Mouse (Mus musculus) ES-Bruce4 (cell line): ENCODE measurements around the gene Ndufaf2.
A peak's percentile ranks its signal among the peaks of the same experiment; 100 is the strongest.

ENCODE experiments used
- EP300 ChIP-seq: IDR thresholded peaks from 2 replicates; pipeline ENCODE4 v1.6.1; 2011; ENCODE audit warnings: low read depth, low read length; ENCODE audit not compliant: insufficient read depth
- POLR2A ChIP-seq: IDR thresholded peaks from one replicate; pipeline ENCODE4 v1.8.1; 2011; ENCODE audit warnings: low read length; ENCODE audit not compliant: insufficient read depth

DNA sequence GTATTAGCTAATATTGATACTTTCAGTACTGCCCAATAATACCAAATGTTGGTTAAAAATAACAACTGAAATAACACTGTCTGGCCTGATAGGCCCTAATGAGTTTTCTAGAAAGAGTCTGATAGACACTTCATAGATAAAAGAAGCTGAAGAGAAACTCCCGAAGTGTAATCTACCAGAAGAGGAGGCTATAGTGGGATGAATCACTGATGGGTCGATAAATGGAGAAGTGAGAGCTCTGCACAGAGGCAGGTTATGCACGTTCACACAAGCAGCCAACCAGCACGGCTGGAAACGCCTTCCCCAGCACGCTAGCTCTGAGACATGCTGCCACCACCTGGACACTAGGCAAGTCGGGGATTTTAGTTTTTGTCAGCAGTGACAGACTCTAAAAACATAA, 117.1 kb downstream of the Ndufaf2 start:
- TF ChIP-seq POLR2A, result no peak
- 0 out of 2 replicates have a peak, but pooled peaks have one; percentile 58 for TF ChIP-seq EP300
